Mouse (Mus musculus): Measurements from ENCODE around the gene Hlf.

The Hlf gene

GRCm38 (mm10) chr11:90342267-90342666, 48.4 kb downstream of the Hlf start:
- DNase-seq (ENCODE audit: low read depth, low spot score) = no peak

DNA sequence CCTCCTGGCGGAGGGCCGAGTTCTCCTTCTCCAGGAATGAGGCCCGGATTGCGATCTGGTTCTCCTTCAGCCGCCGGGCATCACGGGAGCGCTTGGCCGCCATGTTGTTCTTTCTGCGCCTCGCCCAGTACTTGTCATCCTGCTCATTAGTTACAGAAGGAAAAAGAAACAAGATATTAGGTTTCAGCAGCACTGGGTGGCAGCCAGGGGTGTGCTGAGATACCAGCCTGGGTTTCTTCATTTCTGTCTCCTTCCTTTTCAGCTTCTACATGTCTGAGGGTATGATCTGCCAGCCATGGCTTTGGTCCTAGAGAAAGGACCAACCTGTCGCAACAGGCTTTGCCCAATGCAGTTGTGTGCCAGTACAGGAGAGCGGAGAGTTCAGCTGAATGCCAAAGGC, 49.9 kb downstream of the Hlf start:
- DNase-seq (ENCODE audit: low read depth, low spot score) = no peak

DNA sequence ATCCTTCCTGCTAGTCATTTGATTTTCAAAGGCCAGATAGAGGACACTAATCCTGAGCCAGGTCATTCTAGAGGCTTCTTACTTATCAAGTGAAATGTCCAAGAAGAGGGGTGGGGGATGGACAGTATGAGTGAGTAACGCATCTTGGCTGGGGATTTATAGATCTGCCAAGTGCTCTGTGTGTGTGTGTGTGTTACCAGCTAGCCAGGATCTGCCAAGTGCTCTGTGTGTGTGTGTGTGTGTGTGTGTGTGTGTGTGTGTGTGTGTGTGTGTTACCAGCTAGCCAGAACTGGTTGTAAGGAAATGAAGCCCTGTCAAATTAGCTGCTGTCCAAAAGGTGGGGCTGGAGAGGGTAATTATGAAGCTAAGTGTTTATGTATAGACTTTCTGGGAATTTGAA, 55.9 kb downstream of the Hlf start:
- no peak for DNase-seq (ENCODE audit: low read depth, low spot score)

GRCm38 (mm10) chr11:90332737-90333136, 58.0 kb downstream of the Hlf start:
- no peak for DNase-seq (ENCODE audit: low read depth, low spot score)

- DNase-seq (ENCODE audit: low read depth, low spot score) = no peak
Measured at GRCm38 (mm10) chr11:90330202-90330694, 60.4 kb downstream of the Hlf start.

- no peak for DNase-seq (ENCODE audit: low read depth, low spot score)
Measured at GRCm38 (mm10) chr11:90326836-90327235, 63.9 kb downstream of the Hlf start.

GRCm38 (mm10) chr11:90326146-90326545, 64.5 kb downstream of the Hlf start:
- DNase-seq (ENCODE audit: low read depth, low spot score) = no peak

GRCm38 (mm10) chr11:90324597-90324996, 66.1 kb downstream of the Hlf start:
- DNase-seq (ENCODE audit: low read depth, low spot score) = no peak

- DNase-seq (ENCODE audit: low read depth, low spot score) = no peak
Measured at GRCm38 (mm10) chr11:90320922-90321321, 69.8 kb downstream of the Hlf start.

DNA sequence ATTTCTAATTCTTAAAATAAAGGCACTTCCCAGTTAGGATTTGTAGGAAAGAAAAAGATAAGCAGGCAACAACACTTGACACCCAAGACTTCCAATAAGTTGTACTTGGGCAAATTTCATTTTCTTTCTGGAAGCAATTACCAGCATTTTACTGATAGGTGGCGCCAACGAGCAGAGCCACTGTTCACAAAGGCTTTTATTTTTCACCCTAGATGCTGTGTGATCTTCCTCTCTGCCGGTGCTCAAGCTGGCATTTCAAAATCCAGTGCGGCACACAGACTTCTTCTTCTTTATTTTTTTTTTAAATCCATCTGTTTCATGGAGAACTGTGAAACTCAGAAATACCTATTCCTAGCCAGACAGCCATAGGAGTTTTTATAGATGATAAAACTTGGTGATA, 73.2 kb downstream of the Hlf start:
- DNase-seq (ENCODE audit: low read depth, low spot score) = peak; percentile 28

- no peak for DNase-seq (ENCODE audit: low read depth, low spot score)
Measured at GRCm38 (mm10) chr11:90314606-90315005, 76.1 kb downstream of the Hlf start.

DNA sequence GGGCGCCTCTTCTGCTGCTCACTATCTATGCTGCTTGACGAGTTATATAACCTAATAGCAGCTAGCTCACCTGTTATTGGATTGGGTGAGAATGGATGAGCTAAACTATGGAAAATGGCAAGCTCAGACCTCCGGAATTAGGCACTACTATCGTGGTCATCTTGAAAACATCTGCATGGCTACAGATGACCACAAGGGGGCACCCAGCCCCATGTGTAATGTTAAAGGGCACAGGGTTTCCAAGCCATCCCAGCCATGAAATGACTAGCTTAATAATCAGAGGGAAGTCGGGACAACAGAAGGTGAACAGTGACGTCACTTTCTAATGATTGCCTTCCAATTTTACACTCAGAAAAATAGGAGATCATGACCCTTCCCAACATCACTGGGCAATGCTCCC, 83.7 kb downstream of the Hlf start:
- peak; percentile 28 for DNase-seq (ENCODE audit: low read depth, low spot score)

DNA sequence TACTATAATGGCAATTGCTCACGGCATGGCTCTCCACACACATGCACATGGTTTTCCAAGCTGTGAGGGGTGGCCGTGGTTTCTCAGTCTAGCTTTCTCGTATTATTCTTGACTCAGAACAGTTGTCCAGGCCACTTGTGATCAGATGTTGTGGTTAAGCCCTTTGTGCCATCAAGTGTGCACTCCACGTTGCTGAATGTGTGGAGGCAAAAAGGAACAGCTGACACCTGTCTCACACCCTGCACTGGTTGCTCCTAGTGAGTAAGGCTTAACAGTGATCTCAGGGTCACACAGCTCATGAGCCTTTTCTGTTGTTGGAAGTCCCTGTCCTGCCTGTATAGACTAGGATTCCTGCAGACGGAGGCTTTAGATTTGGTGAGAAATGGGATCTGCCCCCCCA, 84.6 kb downstream of the Hlf start:
- no peak for DNase-seq (ENCODE audit: low read depth, low spot score)

GRCm38 (mm10) chr11:90294622-90295021, 96.1 kb downstream of the Hlf start:
- no peak for DNase-seq (ENCODE audit: low read depth, low spot score)

DNA sequence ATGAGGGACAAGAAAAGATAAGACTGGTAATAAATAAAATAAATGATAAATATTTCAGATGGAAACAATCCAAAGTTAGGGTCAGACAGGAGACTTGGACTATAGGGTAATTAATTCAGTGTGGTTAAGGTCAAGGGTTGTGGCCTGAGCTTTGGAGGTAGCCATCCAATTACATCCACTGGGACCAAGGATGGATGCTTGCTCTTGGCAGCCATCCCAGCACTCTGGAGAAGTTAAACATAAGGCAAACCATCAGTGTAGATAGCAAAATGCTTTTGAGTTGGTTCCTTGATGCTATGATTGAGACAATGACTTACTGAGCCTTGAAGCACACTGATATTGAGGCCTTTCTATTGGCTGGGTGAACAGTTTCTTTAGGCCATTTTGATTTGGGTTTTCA, 97.9 kb downstream of the Hlf start:
- DNase-seq (ENCODE audit: low read depth, low spot score) = no peak

GRCm38 (mm10) chr11:90291156-90291555, 99.5 kb downstream of the Hlf start:
- no peak for DNase-seq (ENCODE audit: low read depth, low spot score)

GRCm38 (mm10) chr11:90286550-90287154, 104.0 kb downstream of the Hlf start:
- no peak for DNase-seq (ENCODE audit: low read depth, low spot score)
